Mouse (Mus musculus) limb, embryonic 10.5 days (tissue): ENCODE results near the gene Tcf12. TPM values are rescaled to one million over a fixed set of nuclear protein-coding genes. Genes with fewer than 3 reads are reported as not detected.

ENCODE experiments used
- DNase-seq: peaks from one replicate; pipeline ENCODE4 v3.0.0-alpha.2; 2017; ENCODE audit warnings: low spot score
- H3K27ac ChIP-seq: fragments of 300-500 bp; sonication (generic); 2 replicates; pipeline ENCODE4 v1.5.1; 2016; ENCODE audit warnings: mild to moderate bottlenecking
- H3K27me3 ChIP-seq: fragments of 300-500 bp; sonication (generic); 2 replicates; pipeline ENCODE4 v1.6.1; 2016; ENCODE audit warnings: low read depth, mild to moderate bottlenecking; ENCODE audit not compliant: poor library complexity, severe bottlenecking
- H3K36me3 ChIP-seq: fragments of 300-500 bp; sonication (generic); 2 replicates; pipeline ENCODE4 v1.6.1; 2016; ENCODE audit warnings: mild to moderate bottlenecking, moderate library complexity
- H3K4me1 ChIP-seq: fragments of 300-500 bp; sonication (generic); 2 replicates; pipeline ENCODE4 v1.6.1; 2016
- H3K4me3 ChIP-seq: fragments of 300-500 bp; sonication (generic); 2 replicates; pipeline ENCODE4 v1.5.1; 2016; ENCODE audit warnings: mild to moderate bottlenecking, moderate library complexity
- H3K9me3 ChIP-seq: fragments of 300-500 bp; sonication (generic); replicated peaks from 2 replicates; pipeline ENCODE4 v1.6.1; 2016; ENCODE audit warnings: mild to moderate bottlenecking
- WGBS: fragments of 180-500 bp; shearing (Covaris S2); methylation state at CpG from one replicate; pipeline ENCODE4 v1.1.7; 2016; 5-methylcytosine and 5-hydroxymethylcytosine counted together
- polyA plus RNA-seq: library from polyadenylated mRNA; unstranded; fragments of >200 nt; fragmentation: Nextera tagmentation; extraction: Ambion mirVana; gene quantifications from 2 replicates; pipeline ENCODE4 v1.2.1, GENCODE M21; 2016

Gene Tcf12
- polyA plus RNA-seq, 1 experiment from 2014 or later: 216 TPM

DNA sequence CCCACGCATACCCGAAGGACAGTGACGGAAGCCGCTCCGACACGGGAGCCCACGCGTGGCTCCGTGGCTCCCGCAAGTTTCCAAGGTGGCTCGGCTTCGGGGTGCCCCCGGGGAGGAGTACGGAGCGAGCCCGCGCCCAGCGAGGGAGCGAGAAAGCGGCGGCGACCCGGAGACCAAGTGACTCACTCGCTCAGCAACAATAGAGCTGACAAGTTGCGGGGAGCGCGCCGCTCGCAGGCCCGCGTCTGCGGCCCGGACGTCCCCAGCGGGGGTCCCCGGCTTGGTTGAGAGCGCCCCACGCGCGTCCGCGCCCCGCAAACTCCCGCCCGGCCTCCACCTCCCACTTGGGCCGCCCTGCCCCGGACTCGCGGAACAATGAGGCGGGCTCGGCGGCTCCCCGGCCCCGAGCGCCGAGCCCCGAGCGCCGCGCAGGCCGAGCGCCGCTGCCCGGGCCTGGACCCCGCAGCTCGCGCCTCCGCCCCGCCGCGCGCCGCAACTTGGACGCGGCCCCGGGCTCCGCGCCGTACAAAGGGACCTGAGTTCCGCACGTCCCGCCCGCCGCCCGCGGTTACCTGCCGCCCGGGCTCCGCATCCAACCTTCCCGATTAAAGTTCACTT is 558 bp downstream of the Tcf12 start:
- Histone ChIP-seq H3K27ac (peak overlapping the region; percentile 100), H3K4me1 (peaks cover 20% of the 10 kb centered on the region), H3K36me3 (peaks cover 28% of the 10 kb centered on the region), H3K4me3 (peak overlapping the region; percentile 98), H3K27me3 (no peaks in the 10 kb centered on the region), H3K9me3 (no peaks in the 10 kb centered on the region)
- peak; percentile 83 for DNase-seq
- under 1% methylated on average over 90 of the region's 90 CpGs for WGBS

DNA sequence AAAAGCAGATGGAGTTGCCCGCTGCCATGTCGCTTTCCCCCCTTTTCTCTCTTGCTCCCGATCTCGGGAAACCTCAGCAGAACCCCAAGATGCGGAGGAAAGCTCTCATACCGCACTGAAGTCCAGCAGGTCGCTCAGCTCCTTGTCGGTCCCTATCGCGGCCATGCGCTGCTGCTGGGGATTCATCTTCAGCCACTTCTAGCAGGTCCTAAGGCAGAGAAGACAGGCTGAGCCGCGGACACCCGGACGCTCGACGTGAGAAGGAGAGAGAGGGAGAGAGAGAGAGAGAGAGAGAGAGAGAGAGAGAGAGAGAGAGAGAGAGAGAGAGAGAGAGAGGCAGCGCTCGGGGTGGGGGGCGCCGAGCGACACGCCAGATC is 1.1 kb downstream of the Tcf12 start:
- Histone ChIP-seq H3K27me3 (no peaks in the 10 kb centered on the region), H3K4me3 (peak overlapping the region; percentile 98), H3K36me3 (peaks cover 31% of the 10 kb centered on the region), H3K27ac (peak overlapping the region; percentile 100), H3K9me3 (no peaks in the 10 kb centered on the region), H3K4me1 (peaks cover 20% of the 10 kb centered on the region)
- DNase-seq: peak; percentile 69
- WGBS: under 1% methylated on average over 20 of the region's 23 CpGs

DNA sequence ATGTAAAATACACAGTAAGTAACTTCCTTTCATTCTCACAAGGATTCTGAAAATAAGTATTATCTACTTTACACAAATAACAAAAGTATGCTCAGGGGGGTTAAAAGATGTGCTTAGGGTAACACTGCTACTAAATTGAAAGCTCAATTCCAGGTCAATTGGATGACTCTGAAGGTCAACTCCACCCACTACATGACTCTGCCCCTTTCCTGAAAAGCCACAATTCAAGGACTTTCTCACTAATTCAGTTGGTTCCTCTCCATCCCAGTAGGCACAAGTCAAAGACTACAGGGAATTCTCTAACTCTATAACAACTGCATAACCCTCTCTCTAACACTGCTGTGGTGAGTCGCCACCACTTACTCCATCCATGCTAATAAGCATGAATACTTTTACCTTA is 8.2 kb downstream of the Tcf12 start:
- Histone ChIP-seq H3K4me3 (no peak overlapping the region), H3K36me3 (peaks cover 62% of the 10 kb centered on the region), H3K4me1 (no peaks in the 10 kb centered on the region; the same call in 1 of the 2 replicates), H3K9me3 (no peaks in the 10 kb centered on the region), H3K27me3 (no peaks in the 10 kb centered on the region), H3K27ac (no peak overlapping the region)
- 96% methylated on average over 1 of the region's 1 CpGs for WGBS
- DNase-seq: no peak

DNA sequence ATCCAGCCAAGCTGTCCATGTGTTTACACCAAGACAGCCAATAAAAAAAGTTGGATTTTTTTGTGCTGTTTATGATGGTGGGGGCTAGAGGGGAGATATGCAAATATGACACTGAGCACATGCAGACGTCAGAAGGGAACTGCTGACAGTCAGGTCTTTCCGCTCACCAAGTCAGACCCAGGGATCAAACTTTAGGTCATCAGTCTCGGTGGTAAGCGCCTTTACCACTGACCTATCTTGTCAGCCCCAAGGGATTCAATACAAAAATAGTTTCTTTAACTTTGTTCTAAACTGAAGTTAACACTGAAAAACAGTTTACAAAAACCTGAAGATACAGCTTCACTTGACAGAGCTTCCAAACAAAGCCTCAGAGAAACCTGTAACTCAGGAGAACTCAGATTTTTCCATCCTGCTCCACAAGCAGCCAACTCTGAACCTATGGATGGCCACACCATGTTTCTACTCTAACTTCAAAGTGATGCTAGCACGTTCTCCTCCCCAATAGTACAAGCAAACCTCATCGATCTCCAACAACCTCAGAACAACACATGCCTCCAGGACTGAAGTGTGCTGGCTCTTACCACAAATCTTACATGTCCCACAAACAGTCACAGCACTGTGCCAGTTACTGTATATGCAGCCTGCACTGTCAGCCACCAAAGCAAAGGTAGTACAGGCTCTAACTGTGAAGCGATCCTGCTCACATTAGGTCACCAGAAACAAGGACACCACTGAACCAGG is 11.6 kb downstream of the Tcf12 start:
- Histone ChIP-seq H3K36me3 (peaks cover 57% of the 10 kb centered on the region), H3K4me3 (no peak overlapping the region), H3K9me3 (no peaks in the 10 kb centered on the region), H3K27ac (no peak overlapping the region), H3K4me1 (no peaks in the 10 kb centered on the region; the same call in 1 of the 2 replicates), H3K27me3 (no peaks in the 10 kb centered on the region)
- WGBS: 86% methylated on average over 7 of the region's 7 CpGs
- no peak for DNase-seq

DNA sequence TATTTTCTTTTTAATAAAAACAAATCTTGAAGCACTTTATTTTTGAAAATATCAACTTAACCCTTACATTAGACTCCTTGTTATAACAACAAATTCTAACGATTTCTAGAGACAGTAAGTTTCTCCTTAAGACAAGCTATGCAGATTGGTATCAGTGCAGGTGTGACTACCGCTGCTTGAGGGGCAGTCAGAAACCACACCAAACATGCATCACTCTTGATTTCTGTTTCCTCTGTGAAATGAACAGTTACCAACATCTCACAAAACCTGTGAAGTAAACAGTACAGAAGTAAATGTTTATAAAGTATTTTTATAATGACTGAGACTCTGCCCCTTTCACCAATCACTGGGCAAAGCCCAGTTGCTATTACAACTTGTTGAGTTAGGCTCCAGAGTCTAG is 13.6 kb downstream of the Tcf12 start:
- H3K27ac ChIP-seq: no peak overlapping the region
- H3K36me3 ChIP-seq: peaks cover 52% of the 10 kb centered on the region
- 93% methylated on average over 2 of the region's 2 CpGs for WGBS

DNA sequence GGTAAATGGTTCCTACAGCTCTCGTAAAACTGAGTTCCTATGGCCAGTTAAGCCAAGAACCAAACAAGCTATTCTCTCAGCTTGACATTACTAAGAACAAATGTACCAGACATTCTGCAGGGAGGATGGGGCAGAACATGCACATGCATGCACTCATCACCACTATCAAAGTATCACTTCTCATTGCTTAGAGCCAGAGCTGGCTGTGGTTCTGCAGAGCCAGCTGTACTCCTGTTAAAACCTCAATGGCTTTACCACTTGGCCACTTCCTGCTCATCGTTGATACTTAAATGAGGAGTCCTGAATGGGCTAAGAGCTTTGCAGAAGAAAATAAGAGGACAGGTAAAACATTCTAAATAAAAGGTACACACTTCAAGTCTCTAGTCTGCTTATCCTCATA is 14.6 kb downstream of the Tcf12 start:
- H3K27ac ChIP-seq: no peak overlapping the region
- H3K27me3 ChIP-seq: no peaks in the 10 kb centered on the region
- no peaks in the 10 kb centered on the region for H3K9me3 ChIP-seq
- 95% methylated on average over 2 of the region's 2 CpGs for WGBS
- no peak overlapping the region for H3K4me3 ChIP-seq
- H3K36me3 ChIP-seq: peaks cover 43% of the 10 kb centered on the region
- no peak for DNase-seq
- no peaks in the 10 kb centered on the region for H3K4me1 ChIP-seq

More for the DNA sequence above, 13.6 kb downstream of the Tcf12 start:
- Histone ChIP-seq H3K4me3 (no peak overlapping the region), H3K4me1 (no peaks in the 10 kb centered on the region), H3K27me3 (no peaks in the 10 kb centered on the region), H3K9me3 (no peaks in the 10 kb centered on the region)
- DNase-seq: no peak

DNA sequence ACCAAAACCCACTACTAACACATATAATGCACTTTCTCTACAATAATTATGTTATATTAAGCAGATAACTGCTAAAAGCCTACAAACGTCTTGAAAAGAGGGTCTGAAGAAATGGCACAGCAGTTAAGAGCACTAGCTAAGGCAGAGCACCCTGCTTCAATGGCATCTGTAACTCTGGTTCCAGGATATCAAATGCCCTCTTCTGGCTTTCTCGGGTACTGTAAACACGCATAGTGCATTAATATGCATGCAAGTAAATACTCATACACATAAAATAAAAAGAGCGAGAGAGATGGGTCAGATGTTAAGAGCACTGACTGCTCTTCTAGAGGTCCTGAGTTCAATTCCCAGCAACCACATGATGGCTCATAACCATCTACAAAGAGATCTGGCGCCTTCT is 17.0 kb downstream of the Tcf12 start:
- 86% methylated on average over 5 of the region's 5 CpGs for WGBS
- Histone ChIP-seq H3K27me3 (no peaks in the 10 kb centered on the region), H3K4me1 (no peaks in the 10 kb centered on the region), H3K9me3 (no peaks in the 10 kb centered on the region), H3K4me3 (no peak overlapping the region), H3K27ac (no peak overlapping the region), H3K36me3 (peaks cover 22% of the 10 kb centered on the region)
- DNase-seq: no peak

DNA sequence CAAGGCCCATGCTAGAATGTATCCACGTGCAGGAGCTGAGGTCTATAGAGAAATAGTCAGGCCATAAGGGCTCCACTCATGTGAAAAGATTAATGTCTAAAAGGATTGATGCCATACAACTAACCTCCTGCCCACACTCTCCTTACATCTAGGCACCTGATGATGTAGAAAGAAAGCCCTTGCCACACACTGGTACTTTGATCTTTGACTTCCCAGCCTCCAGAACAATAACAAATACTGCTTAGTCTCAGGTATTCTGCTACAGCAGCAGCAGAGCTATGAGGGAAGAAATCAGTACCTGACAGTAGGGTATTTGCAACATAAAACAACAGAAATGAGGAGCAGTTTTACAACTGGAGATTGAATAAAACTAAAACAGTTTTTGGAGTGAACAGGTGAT is 19.5 kb downstream of the Tcf12 start:
- WGBS: 94% methylated on average over 1 of the region's 1 CpGs
- Histone ChIP-seq H3K4me1 (no peaks in the 10 kb centered on the region), H3K9me3 (no peaks in the 10 kb centered on the region), H3K36me3 (peaks cover 17% of the 10 kb centered on the region), H3K27me3 (no peaks in the 10 kb centered on the region), H3K4me3 (no peak overlapping the region), H3K27ac (no peak overlapping the region)
- no peak for DNase-seq

DNA sequence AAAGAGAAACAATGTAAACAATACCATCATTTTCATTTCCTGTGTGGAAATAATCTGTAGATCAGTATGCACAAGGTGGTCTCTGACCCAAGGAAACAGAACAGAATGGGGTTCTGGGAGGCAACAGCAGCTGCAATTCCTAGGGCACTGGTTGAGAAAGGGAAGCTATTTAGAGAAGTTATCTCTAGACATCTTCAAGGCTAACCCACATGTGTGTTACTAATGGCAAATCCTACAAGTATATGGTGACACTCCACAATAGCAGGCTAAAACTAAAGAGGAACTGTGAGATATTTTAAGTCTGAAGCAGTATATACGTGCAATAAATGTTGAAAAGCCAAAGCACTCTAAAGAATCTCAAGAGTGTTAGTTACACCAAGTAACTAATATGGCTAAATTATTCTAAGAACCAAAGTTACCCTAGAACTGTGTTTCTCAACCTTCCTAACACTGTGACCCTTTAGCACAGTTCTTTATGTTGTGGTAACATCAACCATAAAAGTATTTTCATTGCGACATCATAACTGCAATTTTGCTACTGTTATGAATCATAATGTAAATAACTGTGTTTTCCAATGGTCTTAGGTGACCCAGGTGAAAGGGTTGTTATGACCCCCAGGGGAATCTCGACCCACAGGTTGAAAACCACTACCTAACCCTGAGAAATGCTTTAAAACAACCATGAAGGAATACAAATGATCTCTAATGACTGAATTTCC is 22.6 kb downstream of the Tcf12 start:
- no peak for DNase-seq
- Histone ChIP-seq H3K4me1 (peaks cover 11% of the 10 kb centered on the region), H3K4me3 (no peak overlapping the region), H3K27ac (no peak overlapping the region), H3K9me3 (no peaks in the 10 kb centered on the region), H3K27me3 (no peaks in the 10 kb centered on the region), H3K36me3 (peaks cover 6% of the 10 kb centered on the region)
- WGBS: 92% methylated on average over 3 of the region's 3 CpGs

DNA sequence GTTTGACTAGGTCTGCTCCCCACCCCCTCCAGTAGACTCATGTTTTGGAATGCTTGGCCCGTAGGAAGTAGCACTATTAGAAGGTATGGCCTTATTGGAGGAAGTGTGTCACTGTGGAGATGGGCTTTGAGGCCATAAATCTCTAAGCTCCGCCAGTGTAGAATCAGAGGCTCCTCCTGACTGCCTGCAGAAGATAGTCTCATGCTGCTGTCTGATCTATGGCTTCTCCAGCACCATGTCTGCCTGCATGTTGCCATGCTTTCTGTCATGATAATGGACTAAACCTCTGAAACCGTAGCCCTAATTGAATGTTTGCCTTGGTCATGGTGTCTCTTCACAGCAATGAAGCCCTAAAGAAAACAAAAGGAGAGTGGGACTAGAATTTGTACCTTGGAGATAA is 26.7 kb downstream of the Tcf12 start:
- no peak for DNase-seq
- Histone ChIP-seq H3K27me3 (no peaks in the 10 kb centered on the region), H3K4me1 (peaks cover 12% of the 10 kb centered on the region), H3K27ac (no peak overlapping the region), H3K9me3 (no peaks in the 10 kb centered on the region), H3K4me3 (no peak overlapping the region), H3K36me3 (peaks cover 6% of the 10 kb centered on the region)
- WGBS: 61% methylated on average over 3 of the region's 3 CpGs

DNA sequence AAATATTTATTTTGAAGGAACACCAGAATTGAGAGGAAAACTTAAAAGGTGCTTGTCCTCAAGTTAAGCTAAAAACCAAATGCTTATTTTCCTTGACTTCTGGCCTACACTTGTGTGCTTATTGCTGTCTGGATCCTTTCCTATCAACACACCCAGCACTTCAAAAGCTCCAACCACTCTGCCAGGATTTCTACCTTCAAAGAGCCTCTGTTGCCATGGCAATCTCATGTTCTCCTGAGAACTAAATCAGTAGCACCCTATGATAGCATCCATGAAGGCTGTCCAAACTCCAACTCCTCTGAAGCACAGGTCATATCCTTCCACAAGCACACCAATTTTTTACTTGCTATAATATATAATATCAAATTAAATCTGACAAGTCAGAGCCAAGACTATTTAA is 27.5 kb downstream of the Tcf12 start:
- no peak for DNase-seq
- H3K9me3 ChIP-seq: no peaks in the 10 kb centered on the region
- no peak overlapping the region for H3K4me3 ChIP-seq
- no peaks in the 10 kb centered on the region for H3K27me3 ChIP-seq
- peaks cover 12% of the 10 kb centered on the region for H3K4me1 ChIP-seq
- H3K36me3 ChIP-seq: peaks cover 6% of the 10 kb centered on the region
- H3K27ac ChIP-seq: no peak overlapping the region

DNA sequence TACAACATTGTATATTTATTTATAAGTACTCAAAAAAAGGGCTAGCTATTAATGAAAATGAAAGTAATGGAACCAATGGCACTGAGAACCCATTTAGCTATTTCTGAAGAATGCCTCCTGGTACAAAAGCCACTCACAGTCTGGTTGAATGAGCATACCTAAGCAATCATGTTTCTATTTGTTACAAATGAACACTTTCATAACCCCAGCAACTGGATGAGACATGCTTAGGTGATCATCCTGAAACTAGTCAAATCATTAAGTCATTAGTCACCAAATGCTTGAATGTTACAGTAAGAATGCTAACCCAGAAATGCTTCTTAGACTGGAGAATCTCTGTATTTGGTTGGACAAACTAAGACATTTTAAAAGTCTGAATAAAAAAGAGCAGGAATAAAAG is 35.5 kb downstream of the Tcf12 start:
- H3K4me1 ChIP-seq: no peaks in the 10 kb centered on the region

DNA sequence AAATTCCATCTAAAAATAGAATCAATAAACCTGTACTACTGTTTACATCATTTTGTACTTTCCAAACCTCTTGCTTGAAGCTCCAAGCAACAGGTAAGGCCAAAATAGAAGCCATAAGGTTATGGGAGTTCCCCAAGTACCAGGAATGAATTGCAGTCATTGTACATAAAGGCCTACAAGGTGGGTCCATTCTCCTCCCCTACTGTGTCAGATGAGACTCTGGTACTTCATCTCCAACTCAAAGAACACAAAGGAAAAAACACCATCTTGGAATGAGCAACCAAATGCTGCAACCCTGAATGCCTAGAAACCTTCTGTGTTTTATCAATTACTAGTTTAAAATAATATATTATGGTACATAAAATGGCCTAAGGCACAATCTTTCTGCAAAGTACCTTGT is 45.5 kb downstream of the Tcf12 start:
- no peak overlapping the region for H3K4me3 ChIP-seq
- no peaks in the 10 kb centered on the region for H3K4me1 ChIP-seq
- DNase-seq: no peak
- H3K27ac ChIP-seq: no peak overlapping the region
- no peaks in the 10 kb centered on the region for H3K27me3 ChIP-seq
- H3K9me3 ChIP-seq: no peaks in the 10 kb centered on the region
- peaks cover 7% of the 10 kb centered on the region for H3K36me3 ChIP-seq

More for the DNA sequence above, 35.5 kb downstream of the Tcf12 start:
- Histone ChIP-seq H3K9me3 (no peaks in the 10 kb centered on the region), H3K36me3 (no peaks in the 10 kb centered on the region), H3K27me3 (no peaks in the 10 kb centered on the region), H3K4me3 (no peak overlapping the region), H3K27ac (no peak overlapping the region)
- DNase-seq: no peak
